ENCODE assay signal across 26 mouse cellular contexts in the genomic region with DNA sequence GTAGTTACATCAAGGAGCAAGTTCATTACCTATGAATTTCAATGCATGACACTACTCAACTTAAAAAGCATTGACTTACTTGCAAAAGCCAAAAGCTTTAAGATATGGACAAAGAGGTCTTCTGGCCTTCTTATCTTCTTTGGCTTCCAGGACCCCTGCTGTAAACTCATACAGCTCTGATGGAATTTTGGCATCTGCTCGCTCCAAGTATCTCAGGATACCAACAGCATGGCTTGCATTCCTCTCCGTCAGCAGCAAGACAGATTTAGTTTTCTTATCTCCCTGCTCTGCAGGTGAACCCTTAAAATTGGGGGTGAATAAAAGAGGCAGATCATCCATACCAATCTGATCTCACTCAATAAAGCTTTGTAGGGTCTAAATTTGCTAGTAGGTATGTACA. TPM values are rescaled to one million over a fixed set of nuclear protein-coding genes. Genes with fewer than 3 reads are reported as not detected.
"Had no signal": no experiment of that assay in that cellular context is flagged by ENCODE, and none has a peak within 500 bp of the region (broad histone marks: within the 10 kb centered on the region; RNA-seq: fewer than 3 reads in every experiment).

No protein-coding gene starts in this region.

- H3K27ac ChIP-seq: kidney, postnatal 0 days; layer of hippocampus, adult 2 months; limb, embryonic 10.5 days; limb, embryonic 13.5 days; liver, embryonic 12.5 days; liver, embryonic 15.5 days; macrophage; midbrain, embryonic 12.5 days; midbrain, embryonic 15.5 days; neural tube, embryonic 12.5 days; neural tube, embryonic 15.5 days; stomach, embryonic 15.5 days had no signal

- H3K36me3 ChIP-seq: limb, embryonic 10.5 days; limb, embryonic 13.5 days; liver, embryonic 12.5 days; liver, embryonic 15.5 days; midbrain, embryonic 12.5 days; midbrain, embryonic 15.5 days; neural tube, embryonic 12.5 days; neural tube, embryonic 15.5 days; stomach, embryonic 15.5 days had no signal

- H3K9me3 ChIP-seq: limb, embryonic 10.5 days; limb, embryonic 13.5 days; liver, embryonic 12.5 days; liver, embryonic 15.5 days; midbrain, embryonic 12.5 days; midbrain, embryonic 15.5 days; neural tube, embryonic 12.5 days; neural tube, embryonic 15.5 days; stomach, embryonic 15.5 days had no signal

- ATAC-seq: liver, embryonic 12.5 days; midbrain, embryonic 15.5 days had no signal

- H3K4me3 ChIP-seq: layer of hippocampus, adult 2 months; limb, embryonic 10.5 days; limb, embryonic 13.5 days; liver, embryonic 12.5 days; liver, embryonic 15.5 days; midbrain, embryonic 12.5 days; midbrain, embryonic 15.5 days; neural tube, embryonic 12.5 days; neural tube, embryonic 15.5 days; stomach, embryonic 15.5 days had no signal

- H3K9ac ChIP-seq: limb, embryonic 13.5 days; liver, embryonic 12.5 days; liver, embryonic 15.5 days; midbrain, embryonic 12.5 days; midbrain, embryonic 15.5 days; neural tube, embryonic 12.5 days; neural tube, embryonic 15.5 days; stomach, embryonic 15.5 days had no signal

- H3K4me2 ChIP-seq: limb, embryonic 13.5 days; liver, embryonic 12.5 days; liver, embryonic 15.5 days; midbrain, embryonic 12.5 days; midbrain, embryonic 15.5 days; neural tube, embryonic 12.5 days; neural tube, embryonic 15.5 days; stomach, embryonic 15.5 days had no signal

- H3K4me1 ChIP-seq: limb, embryonic 10.5 days; limb, embryonic 13.5 days; liver, embryonic 12.5 days; liver, embryonic 15.5 days; midbrain, embryonic 12.5 days; midbrain, embryonic 15.5 days; neural tube, embryonic 12.5 days; neural tube, embryonic 15.5 days; stomach, embryonic 15.5 days had no signal

- H3K27me3 ChIP-seq: limb, embryonic 13.5 days; liver, embryonic 12.5 days; liver, embryonic 15.5 days; midbrain, embryonic 12.5 days; midbrain, embryonic 15.5 days; neural tube, embryonic 12.5 days; neural tube, embryonic 15.5 days; stomach, embryonic 15.5 days had no signal

- DNase-seq: kidney, postnatal 25 days; layer of hippocampus, adult 9-11 months; liver; lung, adult 2 months; lung, postnatal 14 days; right cerebral cortex, adult 18-20 months; right cerebral cortex, postnatal 14 days; right cerebral cortex, postnatal 4 days; thymus, postnatal 36 days had no signal

RNA-seq across cellular contexts. Expression of a gene that starts 36.5 kb away (rescaled TPM):
- total RNA-seq: layer of hippocampus, adult 2 months; layer of hippocampus, postnatal 25 days; left cerebral cortex, adult 18-20 months; left cerebral cortex, postnatal 25 days; megakaryocyte, adult 5-6 weeks had no signal
- polyA plus RNA-seq: macrophage; midbrain, embryonic 12.5 days; neural tube, embryonic 12.5 days; neural tube, embryonic 15.5 days; thymus, postnatal 0 days had no signal

RNA-seq across cellular contexts. Expression of a gene that starts 52.4 kb away (rescaled TPM):
- total RNA-seq: megakaryocyte, adult 5-6 weeks had no signal
- polyA plus RNA-seq: liver, embryonic 12.5 days; thymus, postnatal 0 days had no signal
